ENCODE assay signal across 14 mouse cellular contexts in the genomic region with DNA sequence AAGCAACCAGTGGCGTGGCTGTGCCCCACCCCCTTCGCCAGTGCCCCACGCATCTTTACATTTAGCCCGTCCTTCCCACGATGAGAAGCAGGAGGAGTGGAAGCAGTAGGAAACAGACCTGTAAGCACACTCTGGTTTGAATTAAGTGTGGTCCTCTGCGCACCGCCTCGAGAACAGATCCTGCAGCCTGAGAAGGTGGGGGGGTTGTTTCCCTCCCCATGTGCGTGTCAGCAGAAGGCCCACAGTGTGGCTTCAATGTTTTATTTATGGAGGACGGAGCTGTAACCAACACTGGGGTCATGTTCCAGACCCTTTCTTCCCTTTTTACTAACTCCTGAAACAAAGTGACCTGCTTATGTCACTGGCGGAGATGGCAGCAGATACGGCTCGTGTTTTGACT.
A peak's percentile ranks its signal among the peaks of the same experiment; 100 is the strongest.
DNase-seq lines count a peak whose midpoint lies in the region; ATAC-seq lines count a peak whose summit lies in the region.
"Had no signal": no experiment of that assay in that cellular context is flagged by ENCODE, and none has a peak within 500 bp of the region (broad histone marks: within the 10 kb centered on the region; RNA-seq: fewer than 3 reads in every experiment).

No protein-coding gene starts in this region.

- H3K36me3 ChIP-seq in forebrain, embryonic 12.5 days (replicated peaks), result no peaks in the 10 kb centered on the region
- no peaks in the 10 kb centered on the region for H3K36me3 ChIP-seq in forebrain, embryonic 14.5 days (ENCODE audit: control insufficient read depth, insufficient read depth, low read length)
- H3K36me3 ChIP-seq in midbrain, embryonic 11.5 days (ENCODE audit: control insufficient read depth, insufficient read depth, low read length), result no peaks in the 10 kb centered on the region
- no peaks in the 10 kb centered on the region for H3K36me3 ChIP-seq in midbrain, embryonic 15.5 days (replicated peaks)
- H3K36me3 ChIP-seq in hindbrain, embryonic 12.5 days, result no peaks in the 10 kb centered on the region
- no peaks in the 10 kb centered on the region for H3K36me3 ChIP-seq in midbrain, embryonic 16.5 days (ENCODE audit: control insufficient read depth, insufficient read depth, low read length)
- H3K36me3 ChIP-seq: liver, embryonic 13.5 days had no signal

- no peak overlapping the region for H3K4me2 ChIP-seq in forebrain, embryonic 12.5 days
- no peak overlapping the region for H3K4me2 ChIP-seq in forebrain, embryonic 14.5 days (ENCODE audit: low read length)
- no peak overlapping the region for H3K4me2 ChIP-seq in midbrain, embryonic 11.5 days
- no peak overlapping the region for H3K4me2 ChIP-seq in midbrain, embryonic 15.5 days
- 0 out of 2 replicates have a peak overlapping the region, but pooled peaks have one; percentile 9 for H3K4me2 ChIP-seq in hindbrain, embryonic 12.5 days (replicated peaks)
- no peak overlapping the region for H3K4me2 ChIP-seq in midbrain, embryonic 16.5 days (ENCODE audit: low read length)
- H3K4me2 ChIP-seq: liver, embryonic 13.5 days had no signal

- H3K27me3 ChIP-seq in forebrain, embryonic 12.5 days, result no peaks in the 10 kb centered on the region
- no peaks in the 10 kb centered on the region for H3K27me3 ChIP-seq in forebrain, embryonic 14.5 days (replicated peaks; ENCODE audit: control insufficient read depth, insufficient read depth, low read length)
- no peaks in the 10 kb centered on the region for H3K27me3 ChIP-seq in midbrain, embryonic 11.5 days (ENCODE audit: control insufficient read depth, insufficient read depth, low read length)
- no peaks in the 10 kb centered on the region for H3K27me3 ChIP-seq in midbrain, embryonic 15.5 days (replicated peaks)
- peaks cover 11% of the 10 kb centered on the region; the same call in 1 of the 2 replicates for H3K27me3 ChIP-seq in hindbrain, embryonic 12.5 days
- H3K27me3 ChIP-seq in midbrain, embryonic 16.5 days (ENCODE audit: control insufficient read depth, insufficient read depth, low read depth, low read length), result no peaks in the 10 kb centered on the region
- H3K27me3 ChIP-seq: liver, embryonic 13.5 days had no signal

- 33% methylated on average over 13 of the region's 13 CpGs for WGBS in forebrain, embryonic 12.5 days
- WGBS in forebrain, embryonic 14.5 days, result 32% methylated on average over 13 of the region's 13 CpGs
- WGBS in midbrain, embryonic 11.5 days, result 43% methylated on average over 13 of the region's 13 CpGs
- 29% methylated on average over 13 of the region's 13 CpGs for WGBS in midbrain, embryonic 15.5 days
- 20% methylated on average over 13 of the region's 13 CpGs for WGBS in hindbrain, embryonic 12.5 days
- WGBS in midbrain, embryonic 16.5 days, result 32% methylated on average over 13 of the region's 13 CpGs

- ATAC-seq in forebrain, embryonic 12.5 days (ENCODE audit: low FRiP score), result no peak
- ATAC-seq in forebrain, embryonic 14.5 days, result no peak
- 0 out of 2 replicates have a peak, but pooled peaks have one; percentile 16 for ATAC-seq in midbrain, embryonic 11.5 days (ENCODE audit: low FRiP score)
- no peak for ATAC-seq in midbrain, embryonic 15.5 days (replicated peaks)
- no peak for ATAC-seq in hindbrain, embryonic 12.5 days (ENCODE audit: low FRiP score)
- ATAC-seq in midbrain, embryonic 16.5 days, result 0 out of 2 replicates have a peak, but pooled peaks have one; percentile 4
- ATAC-seq: lung, postnatal 0 days had no signal

- 0 out of 2 replicates have a peak overlapping the region, but pooled peaks have one; percentile 36 for H3K27ac ChIP-seq in forebrain, embryonic 12.5 days
- no peak overlapping the region for H3K27ac ChIP-seq in forebrain, embryonic 14.5 days (ENCODE audit: low read depth, low read length)
- no peak overlapping the region for H3K27ac ChIP-seq in midbrain, embryonic 11.5 days (ENCODE audit: low read depth, low read length)
- no peak overlapping the region for H3K27ac ChIP-seq in midbrain, embryonic 15.5 days
- peak overlapping the region; percentile 50; the same call in 1 of the 2 replicates for H3K27ac ChIP-seq in hindbrain, embryonic 12.5 days
- H3K27ac ChIP-seq in midbrain, embryonic 16.5 days (ENCODE audit: low read length), result no peak overlapping the region; the same call in 1 of the 2 replicates
- H3K27ac ChIP-seq: left cerebral cortex, adult 2 months; liver, embryonic 13.5 days had no signal

- peaks cover 61% of the 10 kb centered on the region for H3K4me1 ChIP-seq in forebrain, embryonic 12.5 days
- peaks cover 36% of the 10 kb centered on the region for H3K4me1 ChIP-seq in forebrain, embryonic 14.5 days (ENCODE audit: control insufficient read depth, insufficient read depth, low read length)
- H3K4me1 ChIP-seq in midbrain, embryonic 11.5 days (ENCODE audit: control insufficient read depth, insufficient read depth, low read length), result peaks cover 38% of the 10 kb centered on the region
- H3K4me1 ChIP-seq in midbrain, embryonic 15.5 days, result peaks cover 47% of the 10 kb centered on the region
- peaks cover 67% of the 10 kb centered on the region for H3K4me1 ChIP-seq in hindbrain, embryonic 12.5 days
- peaks cover 45% of the 10 kb centered on the region for H3K4me1 ChIP-seq in midbrain, embryonic 16.5 days (ENCODE audit: control insufficient read depth, insufficient read depth, low read length)

- no peak overlapping the region for H3K9ac ChIP-seq in forebrain, embryonic 12.5 days
- no peak overlapping the region; the same call in 1 of the 2 replicates for H3K9ac ChIP-seq in forebrain, embryonic 14.5 days (ENCODE audit: low read length)
- H3K9ac ChIP-seq in midbrain, embryonic 11.5 days (ENCODE audit: low read length), result no peak overlapping the region
- H3K9ac ChIP-seq in midbrain, embryonic 15.5 days, result no peak overlapping the region
- H3K9ac ChIP-seq in hindbrain, embryonic 12.5 days, result 0 out of 2 replicates have a peak overlapping the region, but pooled peaks have one; percentile 14
- H3K9ac ChIP-seq in midbrain, embryonic 16.5 days (ENCODE audit: low read depth, low read length), result no peak overlapping the region
- H3K9ac ChIP-seq: liver, embryonic 13.5 days had no signal

- no peaks in the 10 kb centered on the region for H3K9me3 ChIP-seq in forebrain, embryonic 12.5 days
- H3K9me3 ChIP-seq in forebrain, embryonic 14.5 days (replicated peaks; ENCODE audit: control insufficient read depth, low read length), result no peaks in the 10 kb centered on the region
- no peaks in the 10 kb centered on the region for H3K9me3 ChIP-seq in midbrain, embryonic 11.5 days (ENCODE audit: control insufficient read depth, low read length)
- no peaks in the 10 kb centered on the region for H3K9me3 ChIP-seq in midbrain, embryonic 15.5 days
- no peaks in the 10 kb centered on the region for H3K9me3 ChIP-seq in hindbrain, embryonic 12.5 days (replicated peaks)
- no peaks in the 10 kb centered on the region for H3K9me3 ChIP-seq in midbrain, embryonic 16.5 days (replicated peaks; ENCODE audit: control insufficient read depth, low read length, poor library complexity, severe bottlenecking)
- H3K9me3 ChIP-seq: liver, embryonic 13.5 days had no signal

- DNase-seq in forebrain, embryonic 14.5 days (ENCODE audit: low spot score), result no peak
- DNase-seq in midbrain, embryonic 11.5 days (ENCODE audit: low spot score, missing footprints), result no peak
- DNase-seq in retina, postnatal 1 day, result no peak
- DNase-seq in layer of hippocampus, postnatal 36 days, result no peak
- DNase-seq: cerebellum, adult 11-12 months; heart, postnatal 36 days; kidney, adult 11 months; liver, embryonic 13.5 days had no signal

- H3K4me3 ChIP-seq in forebrain, embryonic 12.5 days (replicated peaks), result no peak overlapping the region
- no peak overlapping the region for H3K4me3 ChIP-seq in forebrain, embryonic 14.5 days (ENCODE audit: low read depth, low read length)
- H3K4me3 ChIP-seq in midbrain, embryonic 11.5 days (ENCODE audit: low read depth, low read length), result no peak overlapping the region
- no peak overlapping the region for H3K4me3 ChIP-seq in midbrain, embryonic 15.5 days
- H3K4me3 ChIP-seq in hindbrain, embryonic 12.5 days, result no peak overlapping the region
- no peak overlapping the region for H3K4me3 ChIP-seq in midbrain, embryonic 16.5 days (ENCODE audit: low read depth, low read length)
- H3K4me3 ChIP-seq: left cerebral cortex, adult 2 months; liver, embryonic 13.5 days had no signal

Comparison
In these comparisons a context has a peak if more than half of its experiments do, and no peak if none do; other contexts are left out.
1. ATAC-seq: peak in midbrain, embryonic 11.5 days (single experiment) and midbrain, embryonic 16.5 days (single experiment); none in forebrain, embryonic 12.5 days (single experiment), forebrain, embryonic 14.5 days (single experiment), midbrain, embryonic 15.5 days (single experiment) and hindbrain, embryonic 12.5 days (single experiment).
2. H3K27ac ChIP-seq: peak in forebrain, embryonic 12.5 days (single experiment) and hindbrain, embryonic 12.5 days (single experiment); none in forebrain, embryonic 14.5 days (single experiment), midbrain, embryonic 11.5 days (single experiment), midbrain, embryonic 15.5 days (single experiment) and midbrain, embryonic 16.5 days (single experiment).